Mouse (Mus musculus): ENCODE measurements around the gene Tap1. TPM values are rescaled to one million over a fixed set of nuclear protein-coding genes. Genes with fewer than 3 reads are reported as not detected.
"Not testable (repeated sequence)": the region's sequence is repeated elsewhere in the genome, so short reads cannot be mapped to it uniquely, and the experiment has no call there.

Tap1 gene
- total RNA-seq, 2 experiments from 2014 or later = 0.98 to 3.6 TPM

GRCm38 (mm10) chr17:34203444-34203843, 16.1 kb downstream of the Tap1 start, which contains the start of gene Tap2:
Gene Tap2, plus strand, starts transcription at chr17:34203527.
- DNase-seq (ENCODE audit: low spot score) = no peak

- peak; percentile 91 for DNase-seq (ENCODE audit: low spot score)
Observed at GRCm38 (mm10) chr17:34204303-34205010, 17.1 kb downstream of the Tap1 start.

- DNase-seq (ENCODE audit: low spot score) = peak; percentile 58
Observed at GRCm38 (mm10) chr17:34205021-34205745, 17.8 kb downstream of the Tap1 start.

GRCm38 (mm10) chr17:34205746-34206176, 18.4 kb downstream of the Tap1 start:
- DNase-seq (ENCODE audit: low spot score) = no peak

GRCm38 (mm10) chr17:34206731-34207130, 19.4 kb downstream of the Tap1 start:
- DNase-seq (ENCODE audit: low spot score) = no peak

GRCm38 (mm10) chr17:34207456-34207855, 20.1 kb downstream of the Tap1 start:
- DNase-seq (ENCODE audit: low spot score) = no peak

GRCm38 (mm10) chr17:34207866-34208265, 20.5 kb downstream of the Tap1 start:
- DNase-seq (ENCODE audit: low spot score) = no peak

GRCm38 (mm10) chr17:34208421-34208820, 21.1 kb downstream of the Tap1 start:
- DNase-seq (ENCODE audit: low spot score) = no peak

GRCm38 (mm10) chr17:34209680-34210079, 22.3 kb downstream of the Tap1 start:
- no peak for DNase-seq (ENCODE audit: low spot score)

- no peak for DNase-seq (ENCODE audit: low spot score)
Observed at GRCm38 (mm10) chr17:34210599-34210998, 23.2 kb downstream of the Tap1 start.

GRCm38 (mm10) chr17:34211746-34212365, 24.5 kb downstream of the Tap1 start:
- no peak for DNase-seq (ENCODE audit: low spot score)

- DNase-seq (ENCODE audit: low spot score) = no peak
Observed at GRCm38 (mm10) chr17:34213936-34214335, 26.6 kb downstream of the Tap1 start.

- no peak for DNase-seq (ENCODE audit: low spot score)
Observed at GRCm38 (mm10) chr17:34215176-34215575, 27.8 kb downstream of the Tap1 start.

- DNase-seq (ENCODE audit: low spot score) = no peak
Observed at GRCm38 (mm10) chr17:34217216-34217928, 30.0 kb downstream of the Tap1 start.

- DNase-seq (ENCODE audit: low spot score) = no peak
Observed at GRCm38 (mm10) chr17:34217986-34218385, 30.6 kb downstream of the Tap1 start.

GRCm38 (mm10) chr17:34218675-34219074, 31.3 kb downstream of the Tap1 start:
- peak; percentile 79 for DNase-seq (ENCODE audit: low spot score)

GRCm38 (mm10) chr17:34219096-34219495, 31.7 kb downstream of the Tap1 start:
- DNase-seq (ENCODE audit: low spot score) = not testable (repeated sequence)

GRCm38 (mm10) chr17:34219801-34220200, 32.4 kb downstream of the Tap1 start:
- DNase-seq (ENCODE audit: low spot score) = peak; percentile 66

GRCm38 (mm10) chr17:34220401-34220800, 33.0 kb downstream of the Tap1 start:
- not testable (repeated sequence) for DNase-seq (ENCODE audit: low spot score)

GRCm38 (mm10) chr17:34224816-34225215, 37.5 kb downstream of the Tap1 start:
- no peak for DNase-seq (ENCODE audit: low spot score)

- DNase-seq (ENCODE audit: low spot score) = no peak
Observed at GRCm38 (mm10) chr17:34225426-34225825, 38.1 kb downstream of the Tap1 start.

- DNase-seq (ENCODE audit: low spot score) = not testable (repeated sequence)
Observed at GRCm38 (mm10) chr17:34225911-34226310, 38.6 kb downstream of the Tap1 start.

All from gastrocnemius, adult 18-20 months (tissue).